Mouse (Mus musculus) myocyte (in vitro differentiated cells): ENCODE measurements around the gene Mical3. TPM values are rescaled to one million over a fixed set of nuclear protein-coding genes. Genes with fewer than 3 reads are reported as not detected.

ENCODE experiments used
- H3K27me3 ChIP-seq: one replicate; pipeline ENCODE4 v1.6.1; 2011; ENCODE audit not compliant: control insufficient read depth, insufficient read depth, insufficient read length
- H3K36me3 ChIP-seq: one replicate; pipeline ENCODE4 v1.6.1; 2011; ENCODE audit not compliant: control insufficient read depth, insufficient read depth
- H3K4me2 ChIP-seq: one replicate; pipeline ENCODE4 v1.6.1; 2011; ENCODE audit warnings: low read depth, control low read depth
- H3K4me3 ChIP-seq: one replicate; pipeline ENCODE4 v1.5.1; 2011; ENCODE audit warnings: mild to moderate bottlenecking, control low read depth, moderate library complexity
- H3K79me2 ChIP-seq: one replicate; pipeline ENCODE4 v1.6.1; 2011; ENCODE audit not compliant: control insufficient read depth, insufficient read depth
- H3ac ChIP-seq: one replicate; pipeline ENCODE4 v1.6.1; 2011; ENCODE audit not compliant: control insufficient read depth, insufficient read length
- CEBPB ChIP-seq: IDR thresholded peaks from 2 replicates; pipeline ENCODE4 v1.6.1; 2011; ENCODE audit warnings: mild to moderate bottlenecking, moderate library complexity; ENCODE audit not compliant: poor library complexity, insufficient read depth, severe bottlenecking
- E2F4 ChIP-seq: IDR thresholded peaks from one replicate; pipeline ENCODE4 v1.6.1; 2011; ENCODE audit warnings: mild to moderate bottlenecking, control low read depth, moderate library complexity; ENCODE audit not compliant: insufficient read depth
- MAX ChIP-seq: IDR thresholded peaks from one replicate; pipeline ENCODE4 v1.6.1; 2011; ENCODE audit warnings: low read depth, mild to moderate bottlenecking, control low read depth
- MYOD1 ChIP-seq, 3 experiments: IDR thresholded peaks; one replicate each; pipeline ENCODE4 v1.6.1; 2011; ENCODE audit warnings: control low read depth in 2 of 3, low read depth in 2 of 3, mild to moderate bottlenecking in 2 of 3, moderate library complexity in 1 of 3; ENCODE audit not compliant: insufficient read length in 2 of 3, control insufficient read depth in 1 of 3
- MYOG ChIP-seq, 3 experiments: IDR thresholded peaks; one replicate each; pipeline ENCODE4 v1.6.1; 2011; ENCODE audit warnings: control low read depth in 2 of 3, low read depth in 2 of 3, mild to moderate bottlenecking in 2 of 3; ENCODE audit not compliant: insufficient read length in 2 of 3, control insufficient read depth in 1 of 3, insufficient read depth in 1 of 3
- POLR2A ChIP-seq: IDR thresholded peaks from one replicate; pipeline ENCODE4 v1.6.1; 2011; ENCODE audit warnings: low read depth, mild to moderate bottlenecking, control low read depth, moderate library complexity; ENCODE audit not compliant: insufficient read length
- POLR2AphosphoS2 ChIP-seq: IDR thresholded peaks from one replicate; pipeline ENCODE4 v1.6.1; 2011; ENCODE audit warnings: low read depth, control low read depth; ENCODE audit not compliant: insufficient read length
- REST ChIP-seq: IDR thresholded peaks from one replicate; pipeline ENCODE4 v1.6.1; 2011; ENCODE audit warnings: mild to moderate bottlenecking, control low read depth, moderate library complexity; ENCODE audit not compliant: insufficient read depth, insufficient read length
- SRF ChIP-seq: IDR thresholded peaks from one replicate; pipeline ENCODE4 v1.6.1; 2011; ENCODE audit warnings: low read depth; ENCODE audit not compliant: control insufficient read depth, insufficient read length
- TCF12 ChIP-seq: IDR thresholded peaks from one replicate; pipeline ENCODE4 v1.6.1; 2011; ENCODE audit warnings: mild to moderate bottlenecking, control low read depth; ENCODE audit not compliant: poor library complexity, insufficient read depth, severe bottlenecking
- TCF3 ChIP-seq: IDR thresholded peaks from one replicate; pipeline ENCODE4 v1.6.1; 2011; ENCODE audit warnings: low read depth, control low read depth; ENCODE audit not compliant: insufficient read length
- USF1 ChIP-seq: IDR thresholded peaks from one replicate; pipeline ENCODE4 v1.6.1; 2011; ENCODE audit warnings: low read depth, mild to moderate bottlenecking, control low read depth, moderate library complexity
- polyA plus RNA-seq: library from polyadenylated mRNA; unstranded; fragments of >200 nt; fragmentation: generic; extraction: Trizol; gene quantifications from one replicate; pipeline ENCODE4 v1.2.1, GENCODE M21; 2012; ENCODE audit warnings: missing spikeins

Gene Mical3
- polyA plus RNA-seq, 1 experiment = 17.7 TPM

GRCm38 (mm10) chr6:121035929-121036328, 94.9 kb downstream of the Mical3 start:
- no peaks in the 10 kb centered on the region for H3K27me3 ChIP-seq
- no peak for TF ChIP-seq USF1
- no peak for TF ChIP-seq POLR2A
- no peak for TF ChIP-seq MYOD1 (IDR thresholded peaks at IDR 0.05; ENCODE audit: control insufficient read depth in 1 of 3, insufficient read length in 2 of 3, low read depth in 2 of 3)
- TF ChIP-seq E2F4 = no peak
- no peak for TF ChIP-seq REST
- no peak for TF ChIP-seq MYOG (IDR thresholded peaks at IDR 0.05; ENCODE audit: control insufficient read depth in 1 of 3, insufficient read depth in 1 of 3, insufficient read length in 2 of 3, low read depth in 2 of 3)
- TF ChIP-seq POLR2AphosphoS2 = no peak
- TF ChIP-seq MAX = no peak
- no peak for TF ChIP-seq SRF
- no peak for TF ChIP-seq CEBPB
- TF ChIP-seq TCF12 = no peak
- no peak for TF ChIP-seq TCF3
- H3ac ChIP-seq = no peak overlapping the region
- H3K36me3 ChIP-seq = peaks cover 12% of the 10 kb centered on the region
- H3K79me2 ChIP-seq = no peaks in the 10 kb centered on the region
- no peak overlapping the region for H3K4me2 ChIP-seq
- no peak overlapping the region for H3K4me3 ChIP-seq

- no peaks in the 10 kb centered on the region for H3K27me3 ChIP-seq
- H3K4me2 ChIP-seq = no peak overlapping the region
- no peak overlapping the region for H3ac ChIP-seq
- no peak overlapping the region for H3K4me3 ChIP-seq
- TF ChIP-seq POLR2AphosphoS2 (no peak), E2F4 (no peak)
- H3K79me2 ChIP-seq = no peaks in the 10 kb centered on the region
- H3K36me3 ChIP-seq = peaks cover 14% of the 10 kb centered on the region
These were observed 95.5 kb downstream of the Mical3 start for GRCm38 (mm10) chr6:121035268-121035667.

- Histone ChIP-seq H3K36me3 (peaks cover 11% of the 10 kb centered on the region), H3ac (no peak overlapping the region), H3K4me2 (no peak overlapping the region), H3K27me3 (no peaks in the 10 kb centered on the region), H3K4me3 (no peak overlapping the region), H3K79me2 (no peaks in the 10 kb centered on the region)
- TF ChIP-seq SRF (no peak), TCF12 (no peak), MYOD1 (IDR thresholded peaks at IDR 0.05; ENCODE audit: control insufficient read depth in 1 of 3, insufficient read length in 2 of 3, low read depth in 2 of 3) (peak in 1 of 3 experiments; percentile 74), MAX (no peak), POLR2A (no peak), MYOG (IDR thresholded peaks at IDR 0.05; ENCODE audit: control insufficient read depth in 1 of 3, insufficient read depth in 1 of 3, insufficient read length in 2 of 3, low read depth in 2 of 3) (peak in 2 of 3 experiments; percentile 7 to 74)
These were observed 97.5 kb downstream of the Mical3 start for GRCm38 (mm10) chr6:121033250-121033649.

GRCm38 (mm10) chr6:121031370-121031769, 99.4 kb downstream of the Mical3 start:
- Histone ChIP-seq H3ac (no peak overlapping the region), H3K79me2 (no peaks in the 10 kb centered on the region), H3K36me3 (peaks cover 9% of the 10 kb centered on the region), H3K4me2 (no peak overlapping the region), H3K4me3 (no peak overlapping the region), H3K27me3 (no peaks in the 10 kb centered on the region)
- no peak for TF ChIP-seq SRF
- no peak for TF ChIP-seq MYOG (IDR thresholded peaks at IDR 0.05; ENCODE audit: control insufficient read depth in 1 of 3, insufficient read depth in 1 of 3, insufficient read length in 2 of 3, low read depth in 2 of 3)
- TF ChIP-seq MYOD1 (IDR thresholded peaks at IDR 0.05; ENCODE audit: control insufficient read depth in 1 of 3, insufficient read length in 2 of 3, low read depth in 2 of 3) = no peak
- TF ChIP-seq TCF12 = no peak
- no peak for TF ChIP-seq CEBPB
- TF ChIP-seq USF1 = no peak
- no peak for TF ChIP-seq POLR2AphosphoS2

- TF ChIP-seq USF1 (no peak), MYOG (IDR thresholded peaks at IDR 0.05; ENCODE audit: control insufficient read depth in 1 of 3, insufficient read depth in 1 of 3, insufficient read length in 2 of 3, low read depth in 2 of 3) (no peak)
- Histone ChIP-seq H3K4me2 (no peak overlapping the region), H3K4me3 (no peak overlapping the region), H3K27me3 (no peaks in the 10 kb centered on the region), H3K79me2 (no peaks in the 10 kb centered on the region), H3ac (no peak overlapping the region), H3K36me3 (peaks cover 4% of the 10 kb centered on the region)
These were observed 100.8 kb downstream of the Mical3 start for GRCm38 (mm10) chr6:121029897-121030589.

- Histone ChIP-seq H3K4me2 (no peak overlapping the region), H3K4me3 (no peak overlapping the region), H3K27me3 (no peaks in the 10 kb centered on the region), H3K36me3 (peaks cover 10% of the 10 kb centered on the region), H3ac (no peak overlapping the region), H3K79me2 (no peaks in the 10 kb centered on the region)
- no peak for TF ChIP-seq E2F4
- no peak for TF ChIP-seq REST
- no peak for TF ChIP-seq TCF12
- no peak for TF ChIP-seq TCF3
- no peak for TF ChIP-seq MYOD1 (IDR thresholded peaks at IDR 0.05; ENCODE audit: control insufficient read depth in 1 of 3, insufficient read length in 2 of 3, low read depth in 2 of 3)
These were observed 102.3 kb downstream of the Mical3 start for GRCm38 (mm10) chr6:121028514-121028913.
